Mouse (Mus musculus) adrenal gland, postnatal 10 days (tissue): ENCODE data around the gene Cops7b. TPM values are rescaled to one million over a fixed set of nuclear protein-coding genes. Genes with fewer than 3 reads are reported as not detected.

Experiments
- DNase-seq: peaks from one replicate; pipeline ENCODE4 v3.0.0; 2021; ENCODE audit warnings: mixed read lengths
- total RNA-seq, 2 experiments: library from RNA; stranded (reverse); gene quantifications; 2 replicates each; pipeline ENCODE4 v1.2.3; 2021

The Cops7b gene
- total RNA-seq, 2 experiments from 2014 or later: 10.4 to 15.0 TPM

GRCm38 (mm10) chr1:86598516-86598915 lies 15.8 kb downstream of the Cops7b start:
- peak; percentile 20 for DNase-seq

DNA sequence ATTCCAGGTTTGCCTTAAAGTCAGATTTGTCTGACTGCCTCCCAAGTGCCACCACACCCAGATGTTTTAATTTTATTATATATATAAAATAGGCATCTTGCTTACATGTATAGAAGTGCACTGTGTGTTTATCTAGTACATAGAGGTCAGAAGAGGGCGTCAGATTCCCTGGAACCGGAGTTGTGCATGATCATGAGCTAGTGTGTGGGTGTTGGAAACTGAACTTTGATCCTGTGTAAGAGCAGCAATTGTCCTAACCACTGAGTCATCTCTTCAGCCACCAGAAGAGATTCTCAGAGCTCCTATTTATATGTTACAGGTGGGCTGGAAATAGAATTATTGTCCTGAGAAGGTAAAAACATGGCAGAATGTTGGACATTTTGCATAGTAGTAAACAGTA lies 17.4 kb downstream of the Cops7b start:
- no peak for DNase-seq

- DNase-seq: no peak
These were observed 28.2 kb downstream of the Cops7b start for GRCm38 (mm10) chr1:86610954-86611353.

DNA sequence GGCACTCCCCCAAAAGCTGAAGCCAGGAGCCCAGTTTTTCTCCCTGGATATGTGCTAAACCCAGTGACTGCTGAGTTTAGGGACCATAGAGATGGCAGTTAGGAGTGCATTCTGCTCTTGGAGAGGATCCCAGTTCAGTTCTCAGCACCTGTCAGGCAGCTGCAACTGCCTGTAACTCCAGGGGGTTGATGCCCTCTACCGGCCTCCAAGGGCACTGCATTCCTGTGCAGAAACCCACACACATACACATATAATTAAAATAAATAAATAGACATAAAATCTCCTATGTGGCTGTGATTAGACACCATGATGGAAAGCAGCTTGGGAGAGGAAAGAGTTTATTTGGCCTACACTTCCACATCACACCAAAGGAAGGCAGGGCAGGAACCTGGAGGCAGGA lies 29.4 kb downstream of the Cops7b start:
- no peak for DNase-seq

DNA sequence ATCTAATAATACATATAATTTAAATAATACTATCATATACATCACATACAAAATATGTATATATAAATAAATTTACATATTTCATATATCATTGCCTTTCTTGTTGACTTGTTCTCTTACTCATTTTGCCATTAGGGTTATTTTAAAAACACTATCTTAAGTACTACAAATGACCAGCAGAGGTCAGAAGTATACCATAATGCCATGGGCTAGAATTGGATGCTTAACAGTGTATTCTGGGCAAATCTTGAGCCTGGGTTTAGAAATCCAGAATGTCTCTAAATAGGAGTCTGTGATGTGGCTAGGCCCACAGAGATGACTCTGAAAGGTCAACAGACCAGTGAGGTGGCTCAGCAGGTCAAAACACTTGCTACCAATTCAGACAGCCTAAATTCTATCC lies 31.6 kb downstream of the Cops7b start:
- no peak for DNase-seq

DNA sequence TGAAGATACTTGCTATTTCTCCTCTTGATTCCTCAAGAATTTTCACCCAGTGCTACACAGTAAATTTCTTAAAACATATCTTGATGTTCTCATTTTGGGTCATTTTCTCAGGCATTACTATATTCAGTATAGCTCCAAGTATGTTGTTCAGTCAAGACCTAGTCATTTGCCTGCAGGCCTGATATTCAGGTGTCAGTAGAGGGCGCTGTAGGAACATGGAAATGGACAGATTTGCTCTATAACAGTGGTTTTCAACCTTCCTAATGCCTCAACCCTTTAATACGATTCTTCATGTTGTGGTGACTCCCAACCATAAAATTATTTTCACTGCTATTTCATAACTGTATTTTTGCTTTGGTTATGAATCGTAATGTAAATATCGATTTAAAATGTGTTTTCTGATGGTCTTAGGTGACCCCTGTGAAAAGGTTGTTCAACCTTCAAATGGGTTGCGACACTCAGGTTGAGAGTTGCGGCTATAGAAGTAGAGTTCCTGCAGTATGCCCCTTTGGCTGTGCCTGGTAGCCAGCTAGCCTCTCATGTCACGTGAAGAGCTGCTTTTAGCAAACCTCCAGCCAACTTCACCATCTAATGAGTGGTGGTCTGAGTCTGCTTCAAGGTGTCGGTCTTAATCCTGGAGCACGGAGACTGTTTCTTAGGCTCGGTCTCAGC lies 35.9 kb downstream of the Cops7b start:
- DNase-seq: peak; percentile 82

GRCm38 (mm10) chr1:86622296-86622695 lies 39.6 kb downstream of the Cops7b start:
- peak; percentile 29 for DNase-seq

GRCm38 (mm10) chr1:86623001-86624000 lies 40.6 kb downstream of the Cops7b start:
- no peak for DNase-seq

DNA sequence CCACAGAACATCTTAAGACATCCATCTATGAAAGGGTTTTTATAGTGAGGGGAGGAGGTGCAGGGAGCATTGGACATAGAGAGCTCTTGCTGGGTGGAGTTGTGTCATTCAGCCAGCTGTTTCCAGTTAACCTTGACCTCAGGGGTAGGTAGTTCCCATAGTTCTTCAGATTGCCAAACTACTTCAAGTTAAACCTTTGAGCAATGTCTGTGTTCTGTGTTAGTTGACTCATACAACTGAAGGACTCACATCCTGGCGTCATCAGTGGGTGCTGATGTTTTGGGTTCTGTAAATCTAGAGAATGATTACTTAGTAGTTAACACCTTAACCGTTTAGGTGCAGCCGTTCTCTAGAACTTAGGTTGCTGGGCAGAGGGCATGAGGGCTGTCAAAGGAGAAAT lies 45.6 kb downstream of the Cops7b start:
- peak; percentile 24 for DNase-seq

GRCm38 (mm10) chr1:86629936-86630335 lies 47.2 kb downstream of the Cops7b start:
- no peak for DNase-seq

- DNase-seq: no peak
These were observed 47.8 kb downstream of the Cops7b start for GRCm38 (mm10) chr1:86630527-86630926.

GRCm38 (mm10) chr1:86632732-86633380 lies 50.2 kb downstream of the Cops7b start:
- no peak for DNase-seq

- DNase-seq: no peak
These were observed 50.7 kb downstream of the Cops7b start for GRCm38 (mm10) chr1:86633434-86633833.

DNA sequence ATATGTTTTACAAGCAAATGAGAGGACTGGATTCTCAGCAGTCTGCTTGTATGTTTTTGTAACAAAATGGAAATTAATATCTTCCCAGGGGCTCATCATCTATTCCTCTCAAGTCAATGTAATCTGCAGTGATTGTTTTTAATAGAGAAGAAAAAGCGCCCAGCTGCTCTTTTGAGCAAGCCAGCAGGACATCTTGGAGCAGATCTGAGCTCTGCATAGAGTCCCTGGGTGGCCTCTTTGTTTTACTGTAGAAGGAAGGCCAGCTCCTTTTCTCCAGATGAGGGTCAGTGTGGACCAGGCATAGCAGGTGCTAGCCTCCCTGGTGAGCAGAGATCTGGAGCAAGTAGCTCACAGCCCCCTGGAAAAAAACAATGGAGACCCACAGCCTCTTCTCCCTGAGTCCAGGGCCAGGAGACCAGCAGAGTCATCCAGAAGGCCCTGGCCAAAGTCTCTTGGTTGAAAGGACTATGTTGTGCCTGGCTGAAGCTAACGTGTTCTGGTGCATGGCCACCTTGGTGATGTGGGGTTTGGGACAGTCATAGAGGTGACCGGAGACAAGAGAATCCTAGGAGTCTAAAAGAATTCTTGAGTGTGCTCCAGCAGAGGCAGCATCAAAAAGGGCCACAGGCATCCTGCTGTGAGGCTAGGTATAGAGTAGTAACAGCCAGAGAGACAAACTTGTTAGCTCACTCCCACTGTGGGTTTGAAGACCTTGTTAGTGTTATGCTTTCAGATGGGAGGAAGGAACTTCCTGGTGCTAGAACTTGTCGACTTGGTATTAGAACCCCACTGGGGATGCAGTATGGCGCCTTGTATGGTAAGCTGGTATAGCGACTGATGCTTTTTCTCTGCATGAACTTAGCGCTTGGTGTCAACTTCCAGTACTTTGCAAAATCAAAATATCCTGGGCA lies 51.4 kb downstream of the Cops7b start:
- DNase-seq: no peak

DNA sequence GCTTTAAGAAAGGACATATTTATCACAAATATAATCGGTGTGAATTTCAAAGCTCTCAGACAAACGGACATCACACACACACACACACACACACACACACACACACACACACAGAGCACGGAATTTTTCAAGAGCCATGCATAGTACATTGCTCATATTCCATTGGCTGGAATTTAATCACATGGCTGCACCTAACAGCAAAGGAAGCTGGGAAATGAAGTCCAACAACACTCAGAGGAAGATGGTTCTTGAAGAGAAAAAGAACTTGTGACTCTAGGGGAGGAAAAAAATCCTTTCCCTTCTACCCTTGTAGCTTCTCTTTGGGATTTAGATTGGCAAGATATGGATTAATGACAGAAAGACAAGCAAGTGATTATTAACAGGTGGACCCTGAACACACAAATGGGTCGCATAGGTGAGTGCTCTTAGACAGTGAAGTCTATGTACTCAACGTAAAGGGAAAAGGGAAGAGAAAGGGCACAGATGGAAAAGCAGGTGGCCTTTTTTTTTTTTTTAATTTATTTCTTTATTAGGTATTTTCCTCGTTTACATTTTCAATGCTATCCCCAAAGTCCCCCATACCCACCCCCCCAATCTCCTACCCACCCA lies 52.2 kb downstream of the Cops7b start:
- no peak for DNase-seq

- DNase-seq: no peak
These were observed 60.6 kb downstream of the Cops7b start for GRCm38 (mm10) chr1:86643101-86643809.

DNA sequence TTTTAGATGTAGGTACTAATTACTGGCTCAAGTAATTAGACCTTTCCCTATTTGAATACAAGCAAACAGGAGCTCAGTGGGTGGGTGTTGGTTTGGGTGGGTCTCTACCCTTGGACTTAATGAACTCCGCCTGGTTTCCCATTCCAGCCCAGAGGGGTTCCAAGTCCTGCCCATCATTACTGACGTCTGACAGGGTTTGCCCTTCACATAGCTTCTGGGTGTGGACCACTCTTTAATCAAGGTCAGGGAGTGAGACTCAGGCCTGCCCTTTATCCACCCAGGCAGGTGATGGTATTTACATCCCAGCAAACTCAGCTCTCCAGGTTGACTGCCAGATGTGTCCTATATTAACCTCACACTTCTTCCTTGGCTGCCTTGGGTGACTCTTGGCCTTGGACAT lies 64.8 kb downstream of the Cops7b start:
- DNase-seq: no peak

DNA sequence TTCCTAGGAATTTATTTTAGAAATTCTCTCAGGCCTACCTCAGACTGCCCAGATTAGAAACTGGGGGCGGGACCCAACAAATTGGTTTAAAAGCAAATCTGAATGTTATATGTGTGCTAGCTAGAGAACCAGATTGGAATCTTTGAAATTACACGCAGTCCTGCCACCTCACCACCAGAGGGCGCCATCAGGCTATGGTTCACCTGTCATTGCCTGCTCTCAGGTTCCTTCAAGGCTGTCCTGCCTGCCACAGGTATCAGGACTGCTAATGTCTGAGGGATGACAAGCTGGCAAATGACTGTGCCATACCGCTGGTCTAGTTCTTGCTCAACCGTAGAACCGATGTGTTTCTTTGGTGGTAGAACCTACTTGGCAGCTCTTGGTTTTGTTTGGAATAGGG lies 67.6 kb downstream of the Cops7b start:
- peak; percentile 79 for DNase-seq

GRCm38 (mm10) chr1:86652675-86653074 lies 70.0 kb downstream of the Cops7b start:
- peak; percentile 11 for DNase-seq

DNA sequence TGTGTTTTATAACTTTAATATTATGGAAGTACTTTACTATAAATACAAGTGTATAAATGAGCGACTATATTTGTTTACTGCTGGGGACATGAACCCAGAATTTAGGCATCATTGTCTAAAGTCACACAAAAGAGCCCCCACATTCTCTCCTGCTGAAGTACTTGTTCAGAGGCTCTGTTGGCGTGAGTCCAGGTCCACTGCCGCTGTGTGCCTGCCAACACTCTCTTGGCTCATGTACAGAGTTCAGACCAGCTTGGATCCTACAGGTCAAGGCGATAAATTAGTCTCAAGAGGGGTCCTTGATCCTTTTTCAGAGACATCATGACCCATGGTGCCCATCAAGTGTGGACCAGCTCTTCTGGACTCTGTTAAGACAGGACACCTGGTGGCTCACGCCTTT lies 74.4 kb downstream of the Cops7b start:
- DNase-seq: peak; percentile 66
